Mouse (Mus musculus): ENCODE measurements around the gene Lfng. TPM values are rescaled to one million over a fixed set of nuclear protein-coding genes. Genes with fewer than 3 reads are reported as not detected.
A peak's percentile ranks its signal among the peaks of the same experiment; 100 is the strongest.

Lfng gene
- total and polyA plus RNA-seq, 2 experiments: 5.5 to 9.5 TPM

DNA sequence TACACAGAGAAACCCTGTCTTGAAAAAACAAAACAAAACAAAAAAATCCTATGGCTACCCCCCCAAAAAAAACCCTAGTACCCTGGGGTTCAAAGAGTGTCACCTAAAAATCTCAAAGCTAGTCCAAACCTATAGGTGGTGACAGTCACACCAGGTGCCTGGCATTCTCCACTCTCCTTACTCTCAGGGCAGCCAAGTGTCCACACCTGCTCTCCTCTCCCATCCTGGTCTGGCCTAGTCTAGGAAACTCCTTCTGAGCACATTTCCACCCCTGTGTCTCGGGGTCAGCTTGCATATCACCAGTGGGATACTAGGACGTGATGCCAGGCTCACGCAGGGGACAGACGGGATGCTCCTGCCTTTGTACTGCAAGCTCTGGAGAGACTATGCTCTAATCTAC, 32.2 kb downstream of the Lfng start:
- H3K4me1 ChIP-seq (ENCODE audit: control insufficient read depth, insufficient read depth, low read length): no peaks in the 10 kb centered on the region; the same call in 1 of the 2 replicates

DNA sequence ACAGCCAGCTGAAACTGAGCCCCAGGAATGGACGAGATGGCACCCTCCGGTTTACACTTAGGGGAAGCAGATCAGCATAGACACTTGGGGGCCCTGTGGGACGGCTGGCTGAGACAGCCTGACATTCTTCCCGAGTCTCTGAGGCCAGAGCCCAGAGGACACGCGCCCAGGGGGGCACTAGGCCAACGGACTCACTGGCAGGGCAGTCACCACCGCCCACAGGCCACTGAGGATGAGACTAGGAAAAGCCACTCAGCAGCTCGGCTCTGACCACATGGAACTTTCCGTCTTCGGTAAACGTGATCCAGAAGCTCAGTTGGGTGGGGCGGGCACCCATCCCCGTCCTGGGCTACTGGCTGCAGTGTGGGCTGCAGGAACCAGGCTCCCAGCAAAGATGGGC, 32.8 kb downstream of the Lfng start:
- Histone ChIP-seq H3K9ac (ENCODE audit: low read depth, low read length) (no peak overlapping the region), H3K4me1 (ENCODE audit: control insufficient read depth, insufficient read depth, low read length) (no peaks in the 10 kb centered on the region; the same call in 1 of the 2 replicates), H3K27ac (replicated peaks; ENCODE audit: insufficient read depth, low read depth, low read length) (no peak overlapping the region), H3K36me3 (ENCODE audit: control insufficient read depth, insufficient read depth, low read length) (no peaks in the 10 kb centered on the region), H3K79me2 (ENCODE audit: control insufficient read depth, insufficient read depth, low read length) (no peaks in the 10 kb centered on the region), H3K4me3 (ENCODE audit: insufficient read depth, low read depth, low read length) (no peak overlapping the region), H3K27me3 (ENCODE audit: control insufficient read depth, insufficient read depth, low read length) (no peaks in the 10 kb centered on the region)
- 82% methylated on average over 14 of the region's 14 CpGs for WGBS
- TF ChIP-seq POLR2A (IDR thresholded peaks at IDR 0.05; ENCODE audit: extremely low read depth, insufficient read depth, low read length): no peak
- TF ChIP-seq CTCF (IDR thresholded peaks at IDR 0.05; ENCODE audit: low read depth, low read length): no peak
- no peak for DNase-seq (ENCODE audit: extremely low read depth, low read depth, low spot score)

More for the DNA sequence above, 32.2 kb downstream of the Lfng start:
- no peak for DNase-seq (ENCODE audit: extremely low read depth, low read depth, low spot score)
- H3K9ac ChIP-seq (ENCODE audit: low read depth, low read length): no peak overlapping the region
- no peaks in the 10 kb centered on the region for H3K36me3 ChIP-seq (ENCODE audit: control insufficient read depth, insufficient read depth, low read length)
- H3K79me2 ChIP-seq (ENCODE audit: control insufficient read depth, insufficient read depth, low read length): no peaks in the 10 kb centered on the region
- no peak overlapping the region for H3K4me3 ChIP-seq (ENCODE audit: insufficient read depth, low read depth, low read length)
- 93% methylated on average over 4 of the region's 4 CpGs for WGBS
- no peak for TF ChIP-seq POLR2A (IDR thresholded peaks at IDR 0.05; ENCODE audit: extremely low read depth, insufficient read depth, low read length)
- TF ChIP-seq CTCF (IDR thresholded peaks at IDR 0.05; ENCODE audit: low read depth, low read length): no peak
- H3K27me3 ChIP-seq (ENCODE audit: control insufficient read depth, insufficient read depth, low read length): no peaks in the 10 kb centered on the region
- H3K27ac ChIP-seq (replicated peaks; ENCODE audit: insufficient read depth, low read depth, low read length): no peak overlapping the region

DNA sequence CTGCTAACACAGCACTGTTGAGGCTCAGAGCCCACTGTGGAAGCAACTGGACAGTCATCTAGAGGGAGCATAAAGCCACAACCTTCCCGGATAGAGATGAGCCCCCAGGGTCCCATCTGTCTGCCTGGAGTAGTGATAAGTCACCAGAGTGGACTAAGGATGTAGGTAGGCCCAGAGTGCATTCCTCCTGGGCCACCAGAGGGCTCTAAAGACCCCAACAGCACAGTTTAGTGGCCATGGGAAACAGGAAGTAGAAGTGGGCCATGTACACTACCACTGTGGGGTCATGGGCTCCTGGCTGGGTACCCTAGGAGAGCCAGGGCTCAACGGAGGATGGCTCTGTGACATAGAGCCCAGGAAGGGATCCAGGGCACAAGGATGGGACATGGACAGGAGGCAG, 33.7 kb downstream of the Lfng start:
- Histone ChIP-seq H3K4me3 (ENCODE audit: insufficient read depth, low read depth, low read length) (no peak overlapping the region), H3K9ac (ENCODE audit: low read depth, low read length) (no peak overlapping the region), H3K4me1 (ENCODE audit: control insufficient read depth, insufficient read depth, low read length) (no peaks in the 10 kb centered on the region; the same call in 1 of the 2 replicates), H3K27ac (replicated peaks; ENCODE audit: insufficient read depth, low read depth, low read length) (no peak overlapping the region), H3K79me2 (ENCODE audit: control insufficient read depth, insufficient read depth, low read length) (no peaks in the 10 kb centered on the region), H3K27me3 (ENCODE audit: control insufficient read depth, insufficient read depth, low read length) (no peaks in the 10 kb centered on the region), H3K36me3 (ENCODE audit: control insufficient read depth, insufficient read depth, low read length) (no peaks in the 10 kb centered on the region)
- DNase-seq (ENCODE audit: extremely low read depth, low read depth, low spot score): no peak
- WGBS: 71% methylated on average over 2 of the region's 2 CpGs
- no peak for TF ChIP-seq CTCF (IDR thresholded peaks at IDR 0.05; ENCODE audit: low read depth, low read length)
- TF ChIP-seq POLR2A (IDR thresholded peaks at IDR 0.05; ENCODE audit: extremely low read depth, insufficient read depth, low read length): no peak

DNA sequence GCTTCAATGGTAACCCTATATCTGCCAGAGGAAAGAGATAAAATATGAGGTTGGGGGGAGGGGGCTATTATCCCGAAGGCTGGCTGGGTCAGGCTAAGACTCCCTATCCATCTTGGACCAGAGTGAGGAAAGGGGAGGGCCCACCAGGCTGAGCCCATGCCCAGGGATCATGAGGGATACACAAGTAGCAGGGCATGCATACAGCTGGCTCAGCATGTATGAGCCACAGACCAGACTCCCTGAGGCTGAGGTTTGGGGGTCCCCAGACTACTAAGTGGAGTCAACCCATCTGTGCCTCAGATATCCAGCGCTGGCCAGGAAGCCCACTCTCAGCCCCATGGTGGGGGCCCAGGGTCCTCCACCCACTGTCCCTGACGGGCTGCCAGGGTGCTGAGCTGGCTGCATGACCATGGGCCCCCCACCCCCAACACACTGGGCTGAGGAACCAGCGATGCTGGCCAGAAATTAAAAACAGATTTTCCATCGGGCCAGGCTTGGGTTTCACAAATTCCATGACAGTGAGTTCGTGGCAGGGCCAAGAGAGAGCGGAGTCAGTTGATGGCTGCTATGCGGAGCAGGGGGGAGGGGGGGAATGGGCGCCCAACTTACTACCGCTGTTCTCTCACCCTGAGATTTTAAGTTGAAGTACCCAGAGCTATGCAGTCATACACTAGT, 34.3 kb downstream of the Lfng start:
- Histone ChIP-seq H3K27me3 (ENCODE audit: control insufficient read depth, insufficient read depth, low read length) (no peaks in the 10 kb centered on the region), H3K36me3 (ENCODE audit: control insufficient read depth, insufficient read depth, low read length) (no peaks in the 10 kb centered on the region), H3K4me1 (ENCODE audit: control insufficient read depth, insufficient read depth, low read length) (no peaks in the 10 kb centered on the region; the same call in 1 of the 2 replicates), H3K9ac (ENCODE audit: low read depth, low read length) (no peak overlapping the region), H3K27ac (replicated peaks; ENCODE audit: insufficient read depth, low read depth, low read length) (no peak overlapping the region), H3K4me3 (ENCODE audit: insufficient read depth, low read depth, low read length) (no peak overlapping the region), H3K79me2 (ENCODE audit: control insufficient read depth, insufficient read depth, low read length) (no peaks in the 10 kb centered on the region)
- no peak for DNase-seq (ENCODE audit: extremely low read depth, low read depth, low spot score)
- TF ChIP-seq CTCF (IDR thresholded peaks at IDR 0.05; ENCODE audit: low read depth, low read length) (no peak), POLR2A (IDR thresholded peaks at IDR 0.05; ENCODE audit: extremely low read depth, insufficient read depth, low read length) (no peak)
- 86% methylated on average over 10 of the region's 10 CpGs for WGBS

DNA sequence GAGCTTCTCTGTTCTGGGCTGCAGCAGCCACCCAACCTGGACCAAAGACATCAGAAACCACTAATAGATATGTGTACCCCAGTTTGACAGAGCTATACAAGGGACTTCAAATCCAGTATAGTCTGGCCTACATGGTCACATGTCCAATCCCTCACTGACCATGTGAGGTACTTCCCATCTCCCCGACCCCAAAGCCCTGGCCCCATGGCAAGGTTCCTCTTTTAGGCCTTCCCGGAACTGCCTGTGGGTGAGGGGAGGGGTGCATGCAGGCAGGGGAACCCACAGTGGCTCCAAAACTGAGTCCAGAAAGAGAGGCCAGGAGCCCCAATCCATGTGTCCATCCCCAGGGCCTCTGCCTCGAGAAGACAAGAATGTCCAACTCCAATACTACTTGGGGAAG, 35.0 kb downstream of the Lfng start:
- WGBS: 72% methylated on average over 3 of the region's 3 CpGs
- H3K27ac ChIP-seq (replicated peaks; ENCODE audit: insufficient read depth, low read depth, low read length): 0 out of 2 replicates have a peak overlapping the region, but pooled peaks have one; percentile 32
- no peak overlapping the region for H3K4me3 ChIP-seq (ENCODE audit: insufficient read depth, low read depth, low read length)
- TF ChIP-seq POLR2A (IDR thresholded peaks at IDR 0.05; ENCODE audit: extremely low read depth, insufficient read depth, low read length) (no peak), CTCF (IDR thresholded peaks at IDR 0.05; ENCODE audit: low read depth, low read length) (no peak)
- no peaks in the 10 kb centered on the region for H3K79me2 ChIP-seq (ENCODE audit: control insufficient read depth, insufficient read depth, low read length)
- no peaks in the 10 kb centered on the region; the same call in 1 of the 2 replicates for H3K4me1 ChIP-seq (ENCODE audit: control insufficient read depth, insufficient read depth, low read length)
- no peak overlapping the region for H3K9ac ChIP-seq (ENCODE audit: low read depth, low read length)
- no peaks in the 10 kb centered on the region for H3K36me3 ChIP-seq (ENCODE audit: control insufficient read depth, insufficient read depth, low read length)
- peak; percentile 39 for DNase-seq (ENCODE audit: extremely low read depth, low read depth, low spot score)
- no peaks in the 10 kb centered on the region for H3K27me3 ChIP-seq (ENCODE audit: control insufficient read depth, insufficient read depth, low read length)

DNA sequence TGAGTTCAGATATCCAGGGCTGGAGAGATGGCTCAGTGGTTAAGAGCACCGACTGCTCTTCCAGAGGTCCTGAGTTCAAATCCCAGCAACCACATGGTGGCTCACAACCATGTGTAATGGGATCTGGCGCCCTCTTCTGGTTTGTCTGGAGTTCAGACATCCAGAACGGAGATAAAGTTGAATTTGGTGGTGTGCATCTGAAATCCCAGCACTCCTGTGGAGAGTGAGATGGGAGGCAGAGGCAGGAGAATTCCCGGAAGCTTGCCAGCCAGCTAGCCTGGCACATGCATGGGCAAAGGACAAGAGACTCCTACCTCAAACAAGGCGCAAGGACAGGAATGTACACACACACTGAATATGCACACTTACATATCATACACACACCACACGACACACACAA, 37.1 kb downstream of the Lfng start:
- Histone ChIP-seq H3K79me2 (ENCODE audit: control insufficient read depth, insufficient read depth, low read length) (no peaks in the 10 kb centered on the region), H3K4me1 (ENCODE audit: control insufficient read depth, insufficient read depth, low read length) (peaks cover 8% of the 10 kb centered on the region), H3K4me3 (ENCODE audit: insufficient read depth, low read depth, low read length) (no peak overlapping the region), H3K27ac (replicated peaks; ENCODE audit: insufficient read depth, low read depth, low read length) (no peak overlapping the region), H3K36me3 (ENCODE audit: control insufficient read depth, insufficient read depth, low read length) (no peaks in the 10 kb centered on the region), H3K27me3 (ENCODE audit: control insufficient read depth, insufficient read depth, low read length) (no peaks in the 10 kb centered on the region), H3K9ac (ENCODE audit: low read depth, low read length) (no peak overlapping the region)
- WGBS: 88% methylated on average over 6 of the region's 6 CpGs
- DNase-seq (ENCODE audit: extremely low read depth, low read depth, low spot score): no peak
- TF ChIP-seq POLR2A (IDR thresholded peaks at IDR 0.05; ENCODE audit: extremely low read depth, insufficient read depth, low read length) (no peak), CTCF (IDR thresholded peaks at IDR 0.05; ENCODE audit: low read depth, low read length) (0 out of 2 replicates have a peak, but pooled peaks have one; percentile 2)
